Mouse (Mus musculus) E14TG2a.4 (cell line): ENCODE results near the gene Zswim5.

Source experiments
- CTCF ChIP-seq: conservative IDR thresholded peaks from 2 replicates; pipeline ENCODE4 v1.5.1; 2014; ENCODE audit warnings: low read length
- NANOG ChIP-seq: IDR thresholded peaks from 2 replicates; pipeline ENCODE4 v1.6.1; 2014; ENCODE audit warnings: borderline replicate concordance, low read length, mixed read lengths
- POU5F1 ChIP-seq: IDR thresholded peaks from 2 replicates; pipeline ENCODE4 v1.6.1; 2014; ENCODE audit warnings: low read length, borderline replicate concordance

- TF ChIP-seq CTCF, result no peak
- no peak for TF ChIP-seq NANOG
- TF ChIP-seq POU5F1, result no peak
Measured at GRCm38 (mm10) chr4:116911202-116911601, 34.0 kb downstream of the Zswim5 start.
